Mouse (Mus musculus): ENCODE measurements at regions not wholly inside any gene's neighbourhood (a gene's known extent, or its start where the extent isn't known, plus 50 kb on each side); places are given as distances from the start of the nearest gene placed in this dataset.

GRCm38 (mm10) chr16:86325406-86325805 lies 423.8 kb upstream of the Adamts5 start:
- Histone ChIP-seq H3K4me3 (ENCODE audit: insufficient read depth, low read depth, low read length) (no peak overlapping the region), H3K4me1 (ENCODE audit: control insufficient read depth, insufficient read depth, low read length) (no peaks in the 10 kb centered on the region), H3K27ac (ENCODE audit: insufficient read depth, low read depth, low read length) (no peak overlapping the region), H3K36me3 (ENCODE audit: control insufficient read depth, insufficient read depth, low read length) (no peaks in the 10 kb centered on the region), H3K27me3 (replicated peaks; ENCODE audit: control insufficient read depth, insufficient read depth, low read length) (no peaks in the 10 kb centered on the region)
- 75% methylated on average over 2 of the region's 2 CpGs for WGBS
- no peak for DNase-seq
- no peak for TF ChIP-seq CTCF (conservative IDR thresholded peaks at IDR 0.05; ENCODE audit: insufficient read depth, insufficient read length, low read depth, low read length)
- TF ChIP-seq POLR2A (IDR thresholded peaks at IDR 0.05; ENCODE audit: low read depth, low read length), result no peak

GRCm38 (mm10) chr16:86318898-86319297 lies 417.3 kb upstream of the Adamts5 start:
- WGBS, result 82% methylated on average over 2 of the region's 2 CpGs

GRCm38 (mm10) chr16:86309696-86310095 lies 408.1 kb upstream of the Adamts5 start:
- no peak for TF ChIP-seq POLR2A (IDR thresholded peaks at IDR 0.05; ENCODE audit: low read depth, low read length)
- TF ChIP-seq CTCF (conservative IDR thresholded peaks at IDR 0.05; ENCODE audit: insufficient read depth, insufficient read length, low read depth, low read length), result no peak
- DNase-seq, result no peak
- Histone ChIP-seq H3K4me1 (ENCODE audit: control insufficient read depth, insufficient read depth, low read length) (no peaks in the 10 kb centered on the region), H3K4me3 (ENCODE audit: insufficient read depth, low read depth, low read length) (no peak overlapping the region), H3K27ac (ENCODE audit: insufficient read depth, low read depth, low read length) (no peak overlapping the region), H3K36me3 (ENCODE audit: control insufficient read depth, insufficient read depth, low read length) (no peaks in the 10 kb centered on the region), H3K27me3 (replicated peaks; ENCODE audit: control insufficient read depth, insufficient read depth, low read length) (no peaks in the 10 kb centered on the region)
- 62% methylated on average over 2 of the region's 2 CpGs for WGBS

More at GRCm38 (mm10) chr16:86318898-86319297, 417.3 kb upstream of the Adamts5 start:
- Histone ChIP-seq H3K27ac (ENCODE audit: insufficient read depth, low read depth, low read length) (no peak overlapping the region), H3K4me3 (ENCODE audit: insufficient read depth, low read depth, low read length) (no peak overlapping the region), H3K27me3 (replicated peaks; ENCODE audit: control insufficient read depth, insufficient read depth, low read length) (no peaks in the 10 kb centered on the region), H3K36me3 (ENCODE audit: control insufficient read depth, insufficient read depth, low read length) (no peaks in the 10 kb centered on the region), H3K4me1 (ENCODE audit: control insufficient read depth, insufficient read depth, low read length) (no peaks in the 10 kb centered on the region)
- DNase-seq, result no peak
- TF ChIP-seq POLR2A (IDR thresholded peaks at IDR 0.05; ENCODE audit: low read depth, low read length) (no peak), CTCF (conservative IDR thresholded peaks at IDR 0.05; ENCODE audit: insufficient read depth, insufficient read length, low read depth, low read length) (no peak)

- H3K4me3 ChIP-seq (ENCODE audit: insufficient read depth, low read depth, low read length), result no peak overlapping the region
- H3K36me3 ChIP-seq (ENCODE audit: control insufficient read depth, insufficient read depth, low read length), result no peaks in the 10 kb centered on the region
- no peaks in the 10 kb centered on the region; the same call in 1 of the 2 replicates for H3K4me1 ChIP-seq (ENCODE audit: control insufficient read depth, insufficient read depth, low read length)
- WGBS, result 65% methylated on average over 2 of the region's 2 CpGs
- TF ChIP-seq CTCF (conservative IDR thresholded peaks at IDR 0.05; ENCODE audit: insufficient read depth, insufficient read length, low read depth, low read length), result no peak
- no peak for TF ChIP-seq POLR2A (IDR thresholded peaks at IDR 0.05; ENCODE audit: low read depth, low read length)
- no peak for DNase-seq
- H3K27me3 ChIP-seq (replicated peaks; ENCODE audit: control insufficient read depth, insufficient read depth, low read length), result no peaks in the 10 kb centered on the region
- H3K27ac ChIP-seq (ENCODE audit: insufficient read depth, low read depth, low read length), result peak overlapping the region; percentile 22; the same call in 1 of the 2 replicates
Measured at GRCm38 (mm10) chr16:86303869-86304268, 402.2 kb upstream of the Adamts5 start.

- H3K4me3 ChIP-seq (ENCODE audit: insufficient read depth, low read depth, low read length), result no peak overlapping the region
- H3K27me3 ChIP-seq (replicated peaks; ENCODE audit: control insufficient read depth, insufficient read depth, low read length), result no peaks in the 10 kb centered on the region
- H3K27ac ChIP-seq (ENCODE audit: insufficient read depth, low read depth, low read length), result no peak overlapping the region
- WGBS, result 38% methylated on average over 3 of the region's 3 CpGs
- no peaks in the 10 kb centered on the region for H3K36me3 ChIP-seq (ENCODE audit: control insufficient read depth, insufficient read depth, low read length)
- H3K4me1 ChIP-seq (ENCODE audit: control insufficient read depth, insufficient read depth, low read length), result no peaks in the 10 kb centered on the region; the same call in 1 of the 2 replicates
- TF ChIP-seq CTCF (conservative IDR thresholded peaks at IDR 0.05; ENCODE audit: insufficient read depth, insufficient read length, low read depth, low read length) (no peak), POLR2A (IDR thresholded peaks at IDR 0.05; ENCODE audit: low read depth, low read length) (no peak)
- DNase-seq, result peak; percentile 40
Measured at GRCm38 (mm10) chr16:86302451-86303145, 401.0 kb upstream of the Adamts5 start.

- WGBS, result 72% methylated on average over 2 of the region's 2 CpGs
- no peaks in the 10 kb centered on the region for H3K4me1 ChIP-seq (ENCODE audit: control insufficient read depth, insufficient read depth, low read length)
- no peaks in the 10 kb centered on the region for H3K36me3 ChIP-seq (ENCODE audit: control insufficient read depth, insufficient read depth, low read length)
- no peaks in the 10 kb centered on the region for H3K27me3 ChIP-seq (replicated peaks; ENCODE audit: control insufficient read depth, insufficient read depth, low read length)
- no peak overlapping the region for H3K27ac ChIP-seq (ENCODE audit: insufficient read depth, low read depth, low read length)
- TF ChIP-seq POLR2A (IDR thresholded peaks at IDR 0.05; ENCODE audit: low read depth, low read length), result no peak
- no peak for TF ChIP-seq CTCF (conservative IDR thresholded peaks at IDR 0.05; ENCODE audit: insufficient read depth, insufficient read length, low read depth, low read length)
- peak; percentile 28 for DNase-seq
- H3K4me3 ChIP-seq (ENCODE audit: insufficient read depth, low read depth, low read length), result no peak overlapping the region
Measured at GRCm38 (mm10) chr16:86294436-86294835, 392.8 kb upstream of the Adamts5 start.

- Histone ChIP-seq H3K27me3 (replicated peaks; ENCODE audit: control insufficient read depth, insufficient read depth, low read length) (no peaks in the 10 kb centered on the region), H3K4me3 (ENCODE audit: insufficient read depth, low read depth, low read length) (no peak overlapping the region), H3K27ac (ENCODE audit: insufficient read depth, low read depth, low read length) (no peak overlapping the region), H3K4me1 (ENCODE audit: control insufficient read depth, insufficient read depth, low read length) (no peaks in the 10 kb centered on the region), H3K36me3 (ENCODE audit: control insufficient read depth, insufficient read depth, low read length) (no peaks in the 10 kb centered on the region)
- no peak for DNase-seq
- no peak for TF ChIP-seq CTCF (conservative IDR thresholded peaks at IDR 0.05; ENCODE audit: insufficient read depth, insufficient read length, low read depth, low read length)
- TF ChIP-seq POLR2A (IDR thresholded peaks at IDR 0.05; ENCODE audit: low read depth, low read length), result no peak
- 79% methylated on average over 2 of the region's 2 CpGs for WGBS
Measured at GRCm38 (mm10) chr16:86281326-86281725, 379.7 kb upstream of the Adamts5 start.

All from kidney, adult 2 months (tissue).